Mouse (Mus musculus): ENCODE results near the gene Zdhhc18. TPM values are rescaled to one million over a fixed set of nuclear protein-coding genes. Genes with fewer than 3 reads are reported as not detected.
A peak's percentile ranks its signal among the peaks of the same experiment; 100 is the strongest.

Gene Zdhhc18
- total RNA-seq, 2 experiments from 2014 or later: 15.2 to 24.9 TPM

- DNase-seq: no peak
Measured at GRCm38 (mm10) chr4:133604175-133604574, 45.8 kb downstream of the Zdhhc18 start.

GRCm38 (mm10) chr4:133603056-133603455 is 46.9 kb downstream of the Zdhhc18 start:
- DNase-seq: no peak

- peak; percentile 49 to 58 for DNase-seq
Measured at GRCm38 (mm10) chr4:133601721-133602218, 48.2 kb downstream of the Zdhhc18 start, which contains the start of gene Sfn. Gene Sfn (minus strand): TSS chr4:133602168.

DNA sequence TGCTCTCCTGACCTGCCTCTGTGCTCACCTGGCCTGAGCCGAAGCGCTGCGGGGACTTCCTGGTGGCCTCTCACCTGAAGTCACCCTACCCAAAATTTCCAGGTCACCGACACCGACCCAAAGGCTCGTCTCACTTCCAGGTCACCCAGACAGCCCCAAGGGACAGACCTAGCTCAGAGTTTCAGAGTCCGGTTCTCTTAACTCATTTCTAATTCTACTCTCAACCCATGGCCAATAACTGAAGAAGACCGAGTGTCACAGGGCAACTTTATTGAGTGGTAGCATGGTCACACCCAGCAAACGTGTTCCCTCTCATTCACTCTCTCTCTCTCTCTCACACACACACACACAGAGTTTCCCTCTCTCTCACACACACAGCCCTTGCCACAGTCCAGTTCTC is 49.6 kb downstream of the Zdhhc18 start:
- no peak for DNase-seq

- peak; percentile 96 to 97 for DNase-seq
Measured at GRCm38 (mm10) chr4:133599571-133600073, 50.3 kb downstream of the Zdhhc18 start.

DNA sequence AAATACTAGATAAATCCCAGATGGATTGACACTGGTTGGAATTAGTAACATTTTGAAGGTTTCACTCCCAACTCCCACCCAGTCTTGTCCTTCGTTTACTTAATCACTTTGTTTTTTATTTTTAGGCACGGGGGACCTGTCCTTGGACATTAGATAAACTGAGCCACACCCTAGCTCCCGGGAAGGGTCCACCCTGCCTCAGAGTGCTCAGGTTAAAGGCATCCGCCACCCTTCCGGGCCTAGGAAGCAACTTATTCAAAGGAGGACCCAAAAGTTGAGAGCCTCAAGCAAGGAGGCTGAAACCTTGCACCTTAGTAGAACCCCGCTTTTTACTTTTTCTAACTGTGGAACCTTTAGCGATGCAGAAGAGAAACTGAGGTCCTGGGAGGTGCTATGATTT is 50.8 kb downstream of the Zdhhc18 start:
- DNase-seq: no peak

- no peak for DNase-seq
Measured at GRCm38 (mm10) chr4:133598616-133599015, 51.3 kb downstream of the Zdhhc18 start.

GRCm38 (mm10) chr4:133596084-133596483 is 53.9 kb downstream of the Zdhhc18 start:
- DNase-seq: no peak

- DNase-seq: no peak
Measured at GRCm38 (mm10) chr4:133595538-133595937, 54.4 kb downstream of the Zdhhc18 start.

DNA sequence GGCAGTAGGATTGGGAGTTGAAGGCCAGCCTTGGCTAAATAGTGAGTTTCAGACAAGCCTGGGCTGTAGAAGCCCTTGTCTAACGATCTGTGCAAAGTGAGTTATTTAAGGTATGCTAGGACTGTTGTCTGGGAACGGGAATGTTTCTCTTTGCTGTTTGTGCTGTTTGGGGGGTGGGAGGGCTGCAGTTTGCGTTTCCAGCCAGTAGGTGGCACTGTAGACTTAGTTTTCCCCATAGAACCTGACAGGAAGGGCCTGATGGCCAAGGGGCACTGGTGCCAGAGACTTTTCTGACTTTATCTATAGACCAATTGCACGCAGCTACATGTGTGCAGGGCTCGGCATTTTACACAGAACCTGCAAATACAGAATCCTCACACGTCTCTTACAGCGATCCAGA is 57.4 kb downstream of the Zdhhc18 start:
- peak; percentile 58 to 74 for DNase-seq

GRCm38 (mm10) chr4:133584059-133584951 is 65.6 kb downstream of the Zdhhc18 start, which contains the start of gene Gpn2:
Gene Gpn2 (plus strand): TSS chr4:133584362.
- peak; percentile 88 to 91 for DNase-seq

- DNase-seq: no peak
Measured at GRCm38 (mm10) chr4:133583690-133584058, 66.3 kb downstream of the Zdhhc18 start.

GRCm38 (mm10) chr4:133577983-133578382 is 72.0 kb downstream of the Zdhhc18 start:
- DNase-seq: no peak

- peak in 1 of 2 experiments; percentile 21 for DNase-seq
Measured at GRCm38 (mm10) chr4:133574843-133575202, 75.1 kb downstream of the Zdhhc18 start.

- DNase-seq: peak; percentile 93 to 94
Measured at GRCm38 (mm10) chr4:133574070-133574842, 75.7 kb downstream of the Zdhhc18 start, which contains the start of gene Gpatch3. Gene Gpatch3 (plus strand): TSS chr4:133574745.

DNA sequence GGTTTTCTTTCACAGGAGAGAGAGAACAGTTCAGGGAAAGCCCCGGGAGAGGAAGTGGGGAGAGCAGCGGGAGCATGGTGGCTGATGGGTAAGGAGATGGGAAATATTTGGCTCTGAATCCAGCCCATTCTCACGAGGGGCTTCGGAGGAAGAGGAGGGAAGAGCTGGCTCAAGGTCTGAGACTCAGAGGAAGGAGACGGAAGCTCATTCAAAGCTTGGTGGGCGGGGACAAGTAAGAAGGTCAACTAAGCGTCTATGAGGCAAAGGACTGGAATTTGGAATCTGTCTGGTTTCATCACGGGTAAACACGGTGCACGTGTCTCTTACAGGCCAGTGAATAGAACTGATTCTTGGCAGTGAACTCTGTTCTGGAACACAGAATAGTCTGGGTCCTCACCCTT is 79.9 kb downstream of the Zdhhc18 start:
- DNase-seq: peak; percentile 69 to 71

GRCm38 (mm10) chr4:133569291-133570065 is 80.5 kb downstream of the Zdhhc18 start:
- DNase-seq: no peak

- DNase-seq: no peak
Measured at GRCm38 (mm10) chr4:133567251-133567650, 82.7 kb downstream of the Zdhhc18 start.

DNA sequence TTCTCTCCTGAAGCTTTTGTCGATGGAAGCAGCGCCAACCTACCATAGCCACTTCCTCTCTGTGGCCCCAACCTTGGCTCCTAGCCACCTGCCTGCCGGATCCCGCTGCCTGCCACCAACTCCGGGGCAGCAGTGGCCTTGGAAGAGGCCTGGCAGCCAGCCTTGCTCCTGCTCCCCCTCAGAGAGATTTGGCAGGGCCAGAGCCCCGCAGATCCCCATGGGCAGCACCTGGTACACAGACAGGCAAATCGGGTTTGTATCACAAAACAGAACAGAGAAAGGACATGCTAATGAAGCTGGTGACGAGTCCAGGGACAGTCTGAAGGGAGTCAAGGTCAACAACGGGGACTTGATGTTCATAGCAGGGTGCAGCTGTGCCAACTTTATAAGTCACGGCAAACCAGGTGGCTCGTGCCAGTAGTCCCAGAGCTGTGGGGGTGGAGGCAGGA is 86.8 kb downstream of the Zdhhc18 start:
- peak; percentile 93 for DNase-seq

- no peak for DNase-seq
Measured at GRCm38 (mm10) chr4:133561622-133562021, 88.3 kb downstream of the Zdhhc18 start.

- peak in 1 of 2 experiments; percentile 51 for DNase-seq
Measured at GRCm38 (mm10) chr4:133559846-133560245, 90.1 kb downstream of the Zdhhc18 start.
